ENCODE assay signal across 12 mouse cellular contexts in genomic region chr13:101739732-101740381, GRCm38 (mm10). TPM values are rescaled to one million over a fixed set of nuclear protein-coding genes. Genes with fewer than 3 reads are reported as not detected.
A peak's percentile ranks its signal among the peaks of the same experiment; 100 is the strongest.
DNase-seq lines count a peak whose midpoint lies in the region; ATAC-seq and TF ChIP-seq lines count a peak whose summit lies in the region.
"Had no signal": no experiment of that assay in that cellular context is flagged by ENCODE, and none has a peak within 500 bp of the region (broad histone marks: within the 10 kb centered on the region; RNA-seq: fewer than 3 reads in every experiment).

No protein-coding gene starts in this region.

- no peak for TF ChIP-seq EP300 in lung, postnatal 0 days (IDR thresholded peaks at IDR 0.05)

- peak; percentile 62 for DNase-seq in kidney, adult 2 months
- DNase-seq in kidney, adult 8-10 months = no peak
- no peak for DNase-seq in lung, postnatal 0 days (ENCODE audit: low spot score)
- no peak for DNase-seq in lung, postnatal 36 days
- DNase-seq in kidney, postnatal 14 days = peak; percentile 58
- DNase-seq in c-Kit-positive CD71-positive TER-119-positive erythroid progenitor cells, embryonic 14.5 days (ENCODE audit: low spot score) = no peak
- DNase-seq in forebrain, embryonic 10.5 days (ENCODE audit: extremely low spot score, low spot score) = no peak
- DNase-seq: adrenal gland, postnatal 36 days; cerebellum, adult 9-10 months had no signal

- TF ChIP-seq POLR2A in kidney, adult 2 months (IDR thresholded peaks at IDR 0.05; ENCODE audit: low read depth, low read length) = no peak

- H3K36me3 ChIP-seq in kidney, adult 2 months (ENCODE audit: control insufficient read depth, insufficient read depth, low read length) = no peaks in the 10 kb centered on the region
- no peaks in the 10 kb centered on the region for H3K36me3 ChIP-seq in lung, postnatal 0 days (ENCODE audit: insufficient read depth, low read length)
- no peaks in the 10 kb centered on the region for H3K36me3 ChIP-seq in stomach, embryonic 16.5 days (ENCODE audit: control insufficient read depth, insufficient read depth, low read length)
- H3K36me3 ChIP-seq in forebrain, embryonic 10.5 days (replicated peaks) = no peaks in the 10 kb centered on the region
- H3K36me3 ChIP-seq: embryonic facial prominence, embryonic 13.5 days had no signal

- peaks cover 37% of the 10 kb centered on the region for H3K4me1 ChIP-seq in kidney, adult 2 months (ENCODE audit: control insufficient read depth, insufficient read depth, low read length)
- H3K4me1 ChIP-seq in lung, postnatal 0 days (ENCODE audit: insufficient read depth, low read depth, low read length) = peaks cover 27% of the 10 kb centered on the region
- peaks cover 78% of the 10 kb centered on the region for H3K4me1 ChIP-seq in stomach, embryonic 16.5 days (ENCODE audit: control insufficient read depth, insufficient read depth, low read length)
- peaks cover 32% of the 10 kb centered on the region for H3K4me1 ChIP-seq in forebrain, embryonic 10.5 days

- TF ChIP-seq CTCF in kidney, adult 2 months (conservative IDR thresholded peaks at IDR 0.05; ENCODE audit: insufficient read depth, insufficient read length, low read depth, low read length) = no peak
- no peak for TF ChIP-seq CTCF in lung, postnatal 0 days (IDR thresholded peaks at IDR 0.05)

- no peaks in the 10 kb centered on the region for H3K27me3 ChIP-seq in kidney, adult 2 months (replicated peaks; ENCODE audit: control insufficient read depth, insufficient read depth, low read length)
- no peaks in the 10 kb centered on the region for H3K27me3 ChIP-seq in lung, postnatal 0 days (replicated peaks; ENCODE audit: insufficient read depth, low read length)
- H3K27me3 ChIP-seq in stomach, embryonic 16.5 days (ENCODE audit: control insufficient read depth, insufficient read depth, low read length) = no peaks in the 10 kb centered on the region
- no peaks in the 10 kb centered on the region for H3K27me3 ChIP-seq in forebrain, embryonic 10.5 days (ENCODE audit: poor library complexity, severe bottlenecking)
- H3K27me3 ChIP-seq: embryonic facial prominence, embryonic 13.5 days had no signal

- ATAC-seq in lung, postnatal 0 days = no peak
- ATAC-seq in stomach, embryonic 16.5 days (ENCODE audit: insufficient read depth, low FRiP score) = no peak
- ATAC-seq: forebrain, embryonic 14.5 days had no signal

- no peaks in the 10 kb centered on the region for H3K9me3 ChIP-seq in lung, postnatal 0 days (ENCODE audit: low read length)
- no peaks in the 10 kb centered on the region for H3K9me3 ChIP-seq in stomach, embryonic 16.5 days (replicated peaks; ENCODE audit: control insufficient read depth, low read length)
- no peaks in the 10 kb centered on the region for H3K9me3 ChIP-seq in forebrain, embryonic 10.5 days
- H3K9me3 ChIP-seq: embryonic facial prominence, embryonic 13.5 days had no signal

- H3K4me3 ChIP-seq in kidney, adult 2 months (ENCODE audit: insufficient read depth, low read depth, low read length) = no peak overlapping the region
- no peak overlapping the region for H3K4me3 ChIP-seq in lung, postnatal 0 days (ENCODE audit: low read depth, low read length)
- H3K4me3 ChIP-seq in stomach, embryonic 16.5 days (replicated peaks; ENCODE audit: low read length) = no peak overlapping the region
- H3K4me3 ChIP-seq in forebrain, embryonic 10.5 days = no peak overlapping the region
- H3K4me3 ChIP-seq: embryonic facial prominence, embryonic 13.5 days had no signal

- H3K4me2 ChIP-seq in lung, postnatal 0 days (replicated peaks; ENCODE audit: low read depth, low read length) = no peak overlapping the region
- H3K4me2 ChIP-seq in stomach, embryonic 16.5 days (ENCODE audit: low read depth, low read length) = no peak overlapping the region
- H3K4me2 ChIP-seq: embryonic facial prominence, embryonic 13.5 days had no signal

- peak overlapping the region; percentile 84 for H3K27ac ChIP-seq in kidney, adult 2 months (ENCODE audit: insufficient read depth, low read depth, low read length)
- H3K27ac ChIP-seq in lung, postnatal 0 days (ENCODE audit: low read length) = peak overlapping the region; percentile 48
- peak overlapping the region; percentile 12; the same call in 1 of the 2 replicates for H3K27ac ChIP-seq in stomach, embryonic 16.5 days (ENCODE audit: low read length)
- H3K27ac ChIP-seq in forebrain, embryonic 10.5 days = no peak overlapping the region
- H3K27ac ChIP-seq: embryonic facial prominence, embryonic 13.5 days had no signal

- 52% methylated on average over 4 of the region's 4 CpGs for WGBS in kidney, adult 2 months
- 27% methylated on average over 4 of the region's 4 CpGs for WGBS in lung, postnatal 0 days
- WGBS in stomach, embryonic 16.5 days = 43% methylated on average over 4 of the region's 4 CpGs
- 86% methylated on average over 4 of the region's 4 CpGs for WGBS in forebrain, embryonic 10.5 days

- no peak overlapping the region for H3K9ac ChIP-seq in lung, postnatal 0 days (replicated peaks; ENCODE audit: low read depth)
- H3K9ac ChIP-seq in stomach, embryonic 16.5 days (ENCODE audit: low read length) = no peak overlapping the region
- H3K9ac ChIP-seq: embryonic facial prominence, embryonic 13.5 days had no signal

RNA-seq across cellular contexts. Expression of gene Pik3r1, which starts 28.2 kb away (rescaled TPM):
- polyA plus RNA-seq in kidney, adult 2 months (2012; rRNA removed) = 17.1 and 21.2 TPM in 2 replicates
- 26.3 and 28.1 TPM in 2 replicates for polyA plus RNA-seq in lung, postnatal 0 days (2015; fragmentation: Nextera tagmentation; extraction: Ambion mirVana)
- 53.0 and 59.5 TPM in 2 replicates for polyA plus RNA-seq in stomach, embryonic 16.5 days (2015; fragmentation: Nextera tagmentation; extraction: Ambion mirVana)
- polyA plus RNA-seq in forebrain, embryonic 10.5 days (2016; fragmentation: Nextera tagmentation; extraction: Ambion mirVana) = 11.5 and 12.5 TPM in 2 replicates

Comparison
In these comparisons a context has a peak if more than half of its experiments do, and no peak if none do; other contexts are left out.
1. DNase-seq: peak in kidney, adult 2 months (single experiment) and kidney, postnatal 14 days (single experiment); none in kidney, adult 8-10 months (0 of 2), lung, postnatal 0 days (single experiment), lung, postnatal 36 days (single experiment), c-Kit-positive CD71-positive TER-119-positive erythroid progenitor cells, embryonic 14.5 days (single experiment) and forebrain, embryonic 10.5 days (single experiment).